Mouse (Mus musculus) embryo, embryonic 9.5 days (tissue): ENCODE results near the gene Slc43a1.
A peak's percentile ranks its signal among the peaks of the same experiment; 100 is the strongest.
"Not testable (repeated sequence)": the region's sequence is repeated elsewhere in the genome, so short reads cannot be mapped to it uniquely, and the experiment has no call there.

ENCODE experiments used
- DNase-seq: peaks from one replicate; pipeline ENCODE4 v3.0.0-alpha.2; 2017; ENCODE audit errors: extremely low spot score

The Slc43a1 gene

GRCm38 (mm10) chr2:84838593-84838949 is at the start of gene Slc43a1:
Gene Slc43a1, plus strand, starts transcription at chr2:84838850.
- DNase-seq, result no peak

- no peak for DNase-seq
Observed at GRCm38 (mm10) chr2:84790418-84790817, 48.2 kb upstream of the Slc43a1 start.

GRCm38 (mm10) chr2:84792516-84792915 is 46.1 kb upstream of the Slc43a1 start:
- DNase-seq, result no peak

- no peak for DNase-seq
Observed at GRCm38 (mm10) chr2:84793154-84793553, 45.5 kb upstream of the Slc43a1 start.

- DNase-seq, result no peak
Observed at GRCm38 (mm10) chr2:84793871-84794270, 44.8 kb upstream of the Slc43a1 start.

GRCm38 (mm10) chr2:84797833-84798492 is 40.7 kb upstream of the Slc43a1 start:
- peak; percentile 84 for DNase-seq

GRCm38 (mm10) chr2:84798493-84798921 is 40.1 kb upstream of the Slc43a1 start, which contains the start of gene Ube2l6:
Gene Ube2l6, plus strand, starts transcription at chr2:84798828.
- DNase-seq, result peak; percentile 72

GRCm38 (mm10) chr2:84799041-84799561 is 39.5 kb upstream of the Slc43a1 start:
- peak; percentile 73 for DNase-seq

GRCm38 (mm10) chr2:84800304-84800703 is 38.3 kb upstream of the Slc43a1 start:
- no peak for DNase-seq

GRCm38 (mm10) chr2:84801223-84801622 is 37.4 kb upstream of the Slc43a1 start:
- not testable (repeated sequence) for DNase-seq

- no peak for DNase-seq
Observed at GRCm38 (mm10) chr2:84803963-84804362, 34.7 kb upstream of the Slc43a1 start.

- DNase-seq, result no peak
Observed at GRCm38 (mm10) chr2:84806546-84806945, 32.1 kb upstream of the Slc43a1 start.

- DNase-seq, result no peak
Observed at GRCm38 (mm10) chr2:84809330-84809729, 29.3 kb upstream of the Slc43a1 start.

- no peak for DNase-seq
Observed at GRCm38 (mm10) chr2:84810526-84810885, 28.1 kb upstream of the Slc43a1 start.

- DNase-seq, result peak; percentile 89
Observed at GRCm38 (mm10) chr2:84810886-84811577, 27.6 kb upstream of the Slc43a1 start.

GRCm38 (mm10) chr2:84811880-84812279 is 26.8 kb upstream of the Slc43a1 start:
- DNase-seq, result no peak

- no peak for DNase-seq
Observed at GRCm38 (mm10) chr2:84812676-84813075, 26.0 kb upstream of the Slc43a1 start.

- DNase-seq, result no peak
Observed at GRCm38 (mm10) chr2:84819861-84820260, 18.8 kb upstream of the Slc43a1 start.

- no peak for DNase-seq
Observed at GRCm38 (mm10) chr2:84822552-84822951, 16.1 kb upstream of the Slc43a1 start, which contains the start of gene Smtnl1. Gene Smtnl1, minus strand, starts transcription at chr2:84822652.

- no peak for DNase-seq
Observed at GRCm38 (mm10) chr2:84823237-84823636, 15.4 kb upstream of the Slc43a1 start.

GRCm38 (mm10) chr2:84826488-84827282 is 12.0 kb upstream of the Slc43a1 start, which contains the start of gene Timm10:
Gene Timm10, plus strand, starts transcription at chr2:84826997.
- peak; percentile 93 for DNase-seq

- DNase-seq, result peak; percentile 25
Observed at GRCm38 (mm10) chr2:84827283-84827920, 11.2 kb upstream of the Slc43a1 start.
